Mouse (Mus musculus) cerebellum, adult 11 months (tissue): ENCODE data around the gene Pkd1l1.

Source experiments
- DNase-seq: peaks from one replicate; pipeline ENCODE4 v3.0.0; 2022

Gene Pkd1l1

DNA sequence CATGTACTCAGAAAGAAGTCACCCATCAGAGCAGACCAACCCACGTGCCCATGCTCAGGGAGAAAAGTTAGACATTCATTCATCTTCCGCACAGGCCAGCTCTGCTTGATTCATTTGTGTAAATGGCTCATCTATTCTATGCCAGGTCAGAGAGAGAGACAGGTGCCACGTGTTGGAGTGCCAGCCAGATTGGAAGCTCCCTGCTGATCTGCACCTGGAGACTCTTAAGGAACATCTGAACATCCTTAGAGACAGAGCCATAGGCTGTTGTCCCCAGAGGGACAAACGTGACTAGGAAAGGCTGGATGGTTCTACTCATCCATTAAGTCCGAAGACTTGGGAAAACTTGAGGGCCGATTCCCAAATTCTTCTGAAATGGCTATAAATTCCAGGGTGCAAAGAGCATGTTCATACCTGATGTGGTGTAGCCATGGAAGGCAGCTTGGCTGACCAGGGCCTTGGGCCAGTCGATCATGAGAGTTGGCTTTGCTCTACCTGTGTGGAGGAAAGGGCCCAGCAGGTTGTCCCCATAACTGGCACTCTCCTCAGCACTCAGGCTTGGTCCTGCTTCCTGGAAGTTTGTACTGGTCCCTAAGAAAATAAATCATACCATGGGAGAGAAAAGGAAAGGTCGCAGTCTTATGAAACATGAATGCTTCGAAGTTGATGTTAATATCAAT lies 36.5 kb downstream of the Pkd1l1 start:
- DNase-seq, result peak; percentile 26

DNA sequence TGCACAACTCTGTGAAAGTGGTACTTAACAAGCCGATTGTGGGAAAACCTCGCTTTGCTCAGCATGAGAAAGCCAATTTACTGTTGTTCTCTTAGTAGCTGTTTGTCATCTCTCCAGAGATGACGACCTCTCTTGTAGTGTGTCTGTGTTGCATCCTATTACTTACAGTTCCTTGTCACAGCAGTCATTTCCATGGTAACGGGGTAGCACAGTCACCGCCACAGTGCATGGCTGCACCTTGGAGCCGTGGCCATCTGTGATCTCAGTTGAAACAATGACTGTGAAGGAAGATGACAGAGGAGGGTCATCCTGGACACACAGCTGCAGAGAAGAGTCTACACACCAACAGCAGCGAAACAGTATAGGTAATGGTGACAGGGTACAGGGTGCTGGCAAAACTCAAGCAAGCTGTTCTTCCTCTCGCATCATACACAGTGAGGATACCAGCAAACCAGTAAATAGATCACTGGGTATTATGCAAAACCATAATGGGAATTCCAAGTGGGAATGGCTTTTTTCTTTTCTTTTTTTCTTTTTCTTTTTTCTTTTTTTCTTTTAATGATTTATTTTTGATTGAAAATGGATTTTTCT lies 56.9 kb downstream of the Pkd1l1 start:
- DNase-seq, result no peak

DNA sequence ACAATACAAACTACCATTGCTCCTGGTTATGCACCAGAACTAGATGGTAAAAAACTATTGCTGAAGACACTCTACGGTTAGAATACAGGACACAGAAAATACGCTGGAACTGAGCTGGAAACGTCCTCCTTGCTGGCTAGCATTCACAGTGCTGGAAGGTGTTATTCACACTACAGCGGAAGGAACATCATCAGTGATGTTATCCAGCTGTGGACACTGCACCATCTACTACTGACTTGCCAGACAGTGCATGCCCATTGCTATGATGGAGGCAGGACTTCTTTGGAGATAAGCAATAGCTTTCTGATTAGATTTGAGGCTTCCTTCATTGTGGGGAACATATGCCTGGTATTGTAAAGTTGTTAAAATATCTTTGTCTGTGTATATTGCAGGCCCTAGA lies 90.3 kb downstream of the Pkd1l1 start:
- DNase-seq, result no peak

DNA sequence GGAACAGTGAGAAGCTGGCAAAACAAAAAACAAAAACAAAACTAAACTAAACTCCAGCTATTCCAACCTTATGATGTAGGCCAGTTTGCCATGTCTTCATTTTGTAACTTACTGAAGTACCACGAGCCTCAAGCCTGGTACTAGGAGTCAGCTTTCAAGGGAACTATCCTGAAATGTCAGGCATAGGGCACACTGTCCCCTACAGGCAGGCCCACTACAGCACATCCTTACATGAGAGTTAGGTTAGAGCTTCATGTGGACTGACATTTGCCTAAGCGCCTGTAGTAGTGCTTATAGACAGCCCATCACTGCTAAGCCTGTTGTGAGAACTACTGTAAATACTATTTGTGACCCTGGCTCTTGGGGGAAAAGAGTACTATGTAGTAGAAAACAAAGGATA lies 91.5 kb downstream of the Pkd1l1 start:
- no peak for DNase-seq

DNA sequence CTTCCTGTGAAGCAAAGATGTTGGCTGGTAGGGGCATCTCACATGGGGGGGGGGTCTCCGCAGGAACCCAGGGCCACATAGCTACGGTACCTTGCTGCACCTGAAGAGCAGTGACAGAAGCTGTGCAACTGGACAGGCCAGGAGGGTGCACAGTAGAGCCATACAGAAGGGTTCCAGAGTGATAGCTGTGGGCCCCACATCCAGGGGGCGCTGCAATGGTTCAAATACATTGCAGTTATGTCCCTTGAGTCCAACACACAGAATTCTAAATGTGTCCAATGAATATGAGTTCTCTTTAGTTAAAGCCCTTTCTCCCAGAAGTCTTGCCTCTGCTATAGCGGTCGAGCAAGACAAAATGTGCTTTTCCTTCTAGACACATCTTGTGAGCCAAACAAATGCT lies 103.0 kb downstream of the Pkd1l1 start:
- DNase-seq, result no peak

DNA sequence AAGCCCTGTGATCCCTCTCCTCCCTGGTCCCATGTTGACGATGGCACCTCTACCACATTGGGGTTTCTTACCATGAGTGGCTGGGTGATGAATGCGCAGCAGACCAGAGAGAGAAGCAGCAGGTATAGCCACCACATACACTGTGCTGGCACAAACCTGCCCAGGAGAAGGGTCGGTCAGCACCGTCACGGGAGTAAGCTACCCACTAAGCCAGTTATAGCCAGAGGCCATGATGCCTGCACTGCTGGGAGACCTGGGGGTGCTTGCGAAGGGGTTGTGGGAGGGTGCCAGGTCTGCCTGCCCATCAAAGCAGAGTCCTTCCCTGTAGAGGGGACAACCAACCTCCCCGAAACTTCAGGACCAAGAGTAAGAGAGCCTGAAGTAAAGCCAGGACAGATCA lies 107.0 kb downstream of the Pkd1l1 start:
- DNase-seq, result no peak

DNA sequence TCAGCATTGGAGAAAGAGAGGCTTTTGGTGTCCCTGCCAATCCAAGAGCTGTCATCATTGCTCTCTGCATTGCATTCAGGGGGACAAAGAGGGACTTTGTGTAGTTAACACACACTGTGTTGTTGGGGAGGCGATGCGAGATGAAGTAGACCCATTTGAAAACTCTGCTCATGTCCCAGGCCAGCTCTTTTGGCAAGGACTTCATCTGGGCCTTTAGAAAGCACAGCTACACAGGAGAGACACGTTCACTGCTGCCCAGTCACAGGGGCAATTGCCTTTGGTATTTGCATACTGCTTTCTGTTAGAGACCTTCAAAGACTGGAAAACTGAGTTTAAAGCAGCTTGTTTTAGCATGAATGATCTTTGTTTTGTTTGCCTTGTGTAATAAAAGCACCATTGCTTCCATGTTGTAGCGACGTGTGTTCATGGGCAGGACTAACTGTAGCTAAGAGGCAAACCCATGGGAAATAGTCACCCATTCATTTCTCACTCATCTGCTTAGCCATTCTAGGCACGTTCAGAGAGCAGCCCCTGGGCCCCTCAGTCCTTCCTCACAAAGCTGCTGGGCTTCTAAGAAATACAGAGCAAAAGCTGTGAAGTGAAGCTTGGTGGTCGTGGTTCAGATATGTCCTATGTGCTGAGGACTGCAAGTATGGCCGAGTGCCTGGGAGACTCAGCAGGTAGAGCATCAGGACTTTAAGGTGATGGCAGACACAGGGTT lies 109.0 kb downstream of the Pkd1l1 start:
- no peak for DNase-seq

DNA sequence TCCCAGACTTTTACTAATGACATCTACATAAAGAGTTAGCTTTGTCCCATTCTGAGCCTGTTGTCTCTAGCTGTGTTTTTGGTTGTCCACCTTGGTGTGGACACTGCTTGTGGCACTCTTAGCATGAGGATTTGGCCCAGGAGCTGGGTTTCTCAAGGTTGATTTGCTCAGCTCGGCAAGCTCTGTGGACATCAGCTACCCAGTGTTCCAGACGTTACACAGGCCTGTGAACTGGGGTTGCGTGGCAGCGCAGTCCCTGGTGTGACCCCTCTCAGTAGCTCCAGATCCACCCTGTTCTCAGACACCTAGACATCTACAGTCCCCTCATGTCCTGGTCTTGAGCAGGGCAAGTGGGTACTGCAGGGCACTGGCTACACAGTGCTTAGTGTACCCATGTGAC lies 110.6 kb downstream of the Pkd1l1 start:
- no peak for DNase-seq

DNA sequence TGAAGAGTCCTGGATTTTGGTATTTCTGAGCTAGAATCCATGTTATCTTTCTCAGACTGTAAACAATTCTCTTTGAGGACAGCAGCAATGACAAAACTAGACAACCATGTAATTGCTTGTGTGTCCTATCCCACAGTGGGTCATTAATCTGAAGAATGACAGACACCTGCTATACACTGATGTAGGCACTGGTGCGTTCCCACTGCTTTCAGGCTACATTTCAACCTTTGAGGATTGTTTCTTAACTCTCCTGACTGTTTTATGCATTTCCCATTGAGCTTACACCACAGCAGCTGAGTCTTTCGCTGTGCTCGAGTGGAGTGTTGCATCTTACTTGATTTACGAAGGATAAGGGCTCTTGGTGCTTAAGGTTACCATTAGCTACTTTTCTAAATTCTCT lies 111.1 kb downstream of the Pkd1l1 start:
- DNase-seq, result no peak

DNA sequence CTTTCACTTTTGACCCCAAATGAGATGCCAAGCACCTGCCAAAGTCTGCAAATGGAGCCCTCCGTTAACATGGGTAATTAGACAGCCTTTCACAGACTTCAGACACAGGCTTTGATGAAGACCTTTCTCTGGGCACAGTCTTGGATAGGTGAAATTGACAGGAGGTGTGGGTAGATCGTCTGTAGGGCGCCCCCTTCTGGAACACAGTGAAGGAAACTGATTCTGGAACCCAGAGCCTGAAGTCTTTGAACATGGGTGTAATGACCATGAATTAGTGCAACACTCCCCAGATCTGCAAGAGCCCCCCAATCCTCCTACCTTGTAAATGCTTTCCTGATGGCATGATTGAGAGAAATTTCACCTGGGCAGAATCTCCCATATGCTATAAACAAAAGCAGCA lies 112.2 kb downstream of the Pkd1l1 start:
- DNase-seq, result no peak

DNA sequence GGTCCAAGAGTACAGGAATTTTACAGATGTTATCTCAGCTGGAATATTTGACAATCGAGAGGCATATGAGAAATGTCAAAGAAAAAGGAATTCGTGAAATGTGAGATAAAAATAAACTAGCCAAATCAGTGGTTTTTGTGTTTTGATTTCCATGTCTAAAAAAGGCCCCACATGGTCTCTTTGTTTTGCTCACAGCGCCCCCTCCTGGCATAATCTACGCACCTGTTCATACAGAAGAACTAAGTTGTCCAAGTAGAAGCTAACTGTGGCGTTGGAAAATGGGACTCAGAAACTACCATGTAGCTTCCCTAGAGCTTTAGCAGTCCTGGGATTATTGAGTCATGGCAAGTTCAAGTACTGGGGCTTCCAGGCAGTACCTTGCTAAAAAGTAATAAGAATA lies 113.2 kb downstream of the Pkd1l1 start:
- no peak for DNase-seq

DNA sequence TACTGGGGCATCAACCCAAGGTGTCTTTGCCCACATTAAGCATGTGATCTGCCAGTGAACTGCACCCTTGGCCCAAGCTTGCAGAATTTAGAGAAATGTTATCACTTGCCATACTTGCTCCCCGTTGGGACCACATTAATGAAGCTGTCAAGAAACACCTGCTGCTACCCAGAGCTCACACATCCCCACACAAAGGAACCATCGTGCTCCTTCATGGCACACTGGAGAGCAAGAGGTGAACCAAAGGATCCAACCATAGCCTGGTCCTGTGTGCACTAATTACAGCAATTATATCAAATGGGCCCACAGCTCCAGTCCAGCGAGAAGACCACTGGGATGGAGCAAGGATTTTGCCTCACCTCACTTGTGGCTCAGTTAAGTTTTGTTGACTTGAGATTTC lies 114.0 kb downstream of the Pkd1l1 start:
- no peak for DNase-seq

DNA sequence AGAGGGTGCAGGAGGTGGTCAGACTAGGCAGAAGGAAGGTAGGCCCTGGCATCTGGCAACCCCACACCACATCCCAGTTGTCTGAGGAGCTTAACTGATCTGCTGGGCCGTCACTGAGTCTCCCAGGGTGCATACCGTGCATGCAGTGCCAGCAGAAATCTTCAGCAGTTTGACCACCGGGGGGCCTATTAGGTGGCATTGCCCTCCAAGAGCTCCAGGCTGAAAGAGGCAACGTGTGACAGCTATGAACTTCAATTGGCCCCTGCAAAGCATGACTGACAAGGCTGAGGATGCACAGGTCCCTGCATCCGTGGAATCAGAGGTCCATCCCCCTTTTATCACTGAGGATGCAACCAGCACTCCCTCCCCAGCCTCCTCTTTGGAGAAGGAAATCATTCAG lies 116.9 kb downstream of the Pkd1l1 start:
- no peak for DNase-seq

DNA sequence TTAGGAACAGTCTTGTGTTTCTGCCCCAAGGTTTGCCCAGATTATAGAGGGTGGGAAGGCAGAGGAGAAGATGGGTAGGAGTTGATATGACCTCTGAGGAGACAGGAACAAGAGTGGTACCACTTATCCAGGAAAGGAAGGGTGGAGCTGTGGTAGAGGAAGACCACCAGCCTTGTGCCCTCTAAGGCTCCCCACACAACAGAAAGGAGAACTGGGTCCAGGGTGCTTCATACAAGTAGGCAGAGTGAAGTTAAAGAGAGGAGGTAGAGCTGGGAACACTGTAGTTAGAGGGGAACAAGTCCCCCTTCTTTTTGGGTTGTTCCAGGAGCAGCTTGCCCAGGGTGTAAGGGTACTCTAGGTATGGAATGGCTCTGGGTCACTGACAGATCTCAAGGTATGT lies 125.0 kb downstream of the Pkd1l1 start:
- no peak for DNase-seq

DNA sequence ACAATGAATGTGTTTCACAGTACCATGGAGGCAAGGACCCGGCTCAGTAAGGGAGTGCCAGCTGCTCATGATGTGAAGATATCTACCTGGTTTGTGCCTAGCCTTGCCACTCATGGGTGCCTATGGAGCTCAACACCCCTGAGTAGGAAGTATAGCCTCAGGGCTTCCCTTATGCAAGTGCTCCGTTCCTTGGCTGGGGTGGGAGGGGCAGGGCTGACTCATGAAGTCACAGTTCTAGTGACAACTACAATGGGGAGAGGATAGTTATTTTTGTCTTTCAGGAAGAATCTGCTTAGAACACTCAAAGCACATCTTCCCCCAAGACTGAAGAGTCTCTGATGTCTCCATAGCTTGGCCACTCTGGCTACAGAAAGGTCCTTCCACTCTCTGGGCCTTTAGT lies 125.4 kb downstream of the Pkd1l1 start:
- DNase-seq, result no peak

DNA sequence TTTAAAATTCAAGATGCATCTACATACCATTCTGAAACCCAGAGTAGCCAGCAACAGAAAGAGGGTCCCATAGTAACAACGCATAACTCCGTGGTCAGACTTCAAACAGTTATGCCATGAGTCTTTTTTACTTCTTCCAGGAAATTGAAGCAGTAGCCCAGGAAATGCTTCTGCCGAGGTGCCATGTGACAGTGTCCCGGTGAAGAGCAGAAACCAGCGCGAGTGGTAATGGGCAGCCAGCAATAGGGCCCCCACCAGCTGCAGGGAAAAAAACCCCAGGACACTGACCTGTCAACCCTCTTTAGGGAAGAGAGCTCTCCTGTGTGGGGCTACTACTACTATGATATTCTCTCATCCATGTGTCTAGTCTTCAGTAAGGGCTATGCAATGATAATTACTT lies 136.9 kb downstream of the Pkd1l1 start:
- no peak for DNase-seq

DNA sequence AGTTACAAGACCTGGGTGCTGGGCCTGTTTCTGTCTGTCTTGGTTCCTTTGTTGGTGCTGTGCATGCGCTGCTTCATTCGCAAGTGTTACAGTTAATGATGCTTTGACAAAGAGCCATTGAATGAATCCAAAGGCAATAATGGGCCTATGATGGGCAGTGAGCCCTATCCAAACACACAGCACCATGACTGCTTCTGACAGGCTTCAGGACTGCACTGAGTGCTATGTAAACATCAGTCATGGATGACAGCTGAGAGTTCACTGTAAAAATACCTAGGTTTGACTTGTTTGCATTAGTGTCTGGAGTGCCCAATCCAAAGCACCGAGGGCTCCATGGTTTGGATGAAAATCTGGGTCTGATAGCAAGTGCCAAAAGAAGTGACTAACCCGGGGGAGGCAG lies 138.9 kb downstream of the Pkd1l1 start:
- no peak for DNase-seq

DNA sequence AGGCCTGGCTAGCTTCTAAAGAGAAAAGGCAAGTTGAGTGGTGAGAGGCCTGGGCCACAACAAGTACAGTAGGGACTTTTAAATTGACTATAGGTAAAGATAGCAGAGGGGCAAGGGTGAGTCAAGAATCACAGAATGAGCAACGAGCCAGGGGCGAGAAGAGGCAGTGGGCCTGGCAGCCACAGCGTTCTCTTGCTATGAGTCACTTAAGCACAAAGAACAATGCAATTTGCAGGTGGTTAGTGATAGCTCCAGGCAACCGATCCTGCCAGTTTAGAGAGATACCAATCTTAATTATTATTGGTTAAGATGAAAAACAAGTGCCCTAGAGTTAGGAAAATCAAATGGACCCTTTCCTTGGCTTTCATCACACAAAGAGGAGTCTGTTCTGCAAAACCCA lies 142.5 kb downstream of the Pkd1l1 start:
- no peak for DNase-seq

DNA sequence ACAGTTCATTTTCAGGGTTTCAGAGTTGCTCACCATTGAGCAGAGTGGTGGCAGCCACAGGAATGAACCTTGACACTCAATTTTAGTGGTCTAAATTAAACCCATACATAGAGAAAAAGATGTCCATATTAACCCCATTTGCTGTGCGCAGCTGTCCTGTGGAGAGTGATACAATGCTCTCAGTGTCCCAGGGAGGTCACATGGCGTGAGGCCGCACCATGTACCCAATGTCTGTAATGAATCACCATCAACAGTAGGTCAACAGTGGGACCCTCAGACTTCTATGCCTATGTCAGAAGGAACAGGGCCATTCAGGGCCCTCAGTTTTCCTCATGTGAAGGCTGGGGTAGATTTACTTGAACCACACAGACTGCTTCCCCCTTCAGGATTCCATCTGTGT lies 143.5 kb downstream of the Pkd1l1 start:
- DNase-seq, result no peak

DNA sequence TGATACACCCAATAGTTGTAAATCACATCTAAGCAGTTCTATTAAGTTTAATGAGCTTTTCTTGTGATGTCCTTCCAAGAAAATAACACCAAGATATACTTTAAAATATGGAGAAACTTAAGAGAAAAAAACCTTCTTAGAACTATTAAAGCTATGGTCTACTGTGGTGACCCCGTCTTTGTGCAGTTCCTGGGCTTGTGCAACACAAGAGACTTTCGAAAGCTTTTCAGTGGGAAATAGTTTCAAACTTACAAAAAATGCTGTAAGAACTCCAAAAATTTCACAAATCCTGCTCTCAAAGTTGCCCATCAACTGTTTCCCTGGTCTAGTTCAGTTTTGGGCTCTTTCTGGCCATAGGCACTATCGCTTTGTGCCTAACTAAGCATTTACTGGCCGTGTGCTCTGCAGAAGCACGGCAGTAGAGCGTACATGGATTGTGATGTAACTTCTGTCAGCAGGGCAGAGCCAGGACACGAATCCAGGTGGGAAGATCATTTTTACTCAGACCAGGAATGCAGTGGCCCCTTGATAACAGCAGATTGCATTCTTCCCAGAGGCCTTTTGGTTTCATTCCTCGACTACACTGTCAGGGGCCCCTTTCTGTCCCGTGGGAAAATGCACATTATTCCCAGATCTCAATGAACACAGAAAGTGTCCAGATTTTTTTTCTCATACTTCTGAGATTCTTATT lies 144.1 kb downstream of the Pkd1l1 start:
- DNase-seq, result no peak

DNA sequence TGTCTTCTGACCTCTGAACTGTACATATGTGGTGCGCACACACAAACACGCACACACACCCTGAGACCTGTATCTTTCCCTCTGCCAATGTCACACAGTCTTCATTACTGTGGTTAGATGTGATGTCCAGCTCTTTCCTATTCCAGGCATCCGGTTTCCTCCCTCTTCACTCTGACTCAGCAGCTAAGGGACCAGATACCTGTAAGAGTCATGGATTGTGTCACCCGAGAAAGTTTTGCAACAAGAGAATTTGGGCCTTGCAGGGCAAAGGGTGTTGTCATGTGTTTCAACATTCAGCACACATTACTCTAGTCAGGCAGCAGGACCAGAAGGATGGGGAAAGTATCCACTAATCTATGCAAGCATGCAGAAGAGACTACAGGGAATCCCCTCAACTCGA lies 146.5 kb downstream of the Pkd1l1 start:
- DNase-seq, result no peak

DNA sequence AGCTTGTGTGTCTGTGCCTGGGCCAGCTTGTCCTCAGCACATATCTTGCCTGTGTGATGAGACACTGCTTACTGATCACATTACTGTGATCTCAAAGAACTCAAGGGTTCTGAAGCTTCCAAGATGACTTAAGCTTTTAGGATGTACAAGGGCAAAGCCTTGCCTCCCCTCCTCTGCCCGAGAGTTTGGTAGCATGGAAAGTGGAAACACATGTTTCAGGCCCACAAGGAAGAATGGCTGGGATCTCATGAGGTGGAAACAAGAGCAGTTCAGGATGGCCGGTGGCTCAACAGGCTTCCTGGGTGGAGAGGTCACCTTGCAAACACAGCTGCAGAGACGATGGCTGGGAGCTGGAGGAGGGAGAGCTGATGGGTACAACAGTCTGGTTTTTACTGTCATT lies 147.0 kb downstream of the Pkd1l1 start:
- DNase-seq, result no peak

DNA sequence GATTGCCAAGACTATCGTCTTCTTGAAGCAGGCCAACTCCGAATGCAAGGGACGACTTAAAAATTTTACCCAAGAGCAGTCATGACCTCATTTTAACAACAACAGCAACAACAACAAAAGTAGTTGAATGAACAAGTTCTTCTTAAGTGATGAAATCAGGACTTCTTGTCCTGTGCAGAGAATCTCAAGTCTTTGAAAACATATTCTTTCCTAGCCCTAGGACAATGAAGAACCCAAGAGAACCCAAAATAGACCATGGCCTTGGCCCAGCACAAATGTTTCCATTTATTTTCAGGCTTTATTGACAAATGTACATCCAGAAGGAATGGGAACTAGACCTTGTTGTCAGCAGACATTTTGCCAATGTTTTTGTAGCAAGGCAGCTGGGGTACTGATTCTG lies 147.7 kb downstream of the Pkd1l1 start:
- DNase-seq, result no peak

DNA sequence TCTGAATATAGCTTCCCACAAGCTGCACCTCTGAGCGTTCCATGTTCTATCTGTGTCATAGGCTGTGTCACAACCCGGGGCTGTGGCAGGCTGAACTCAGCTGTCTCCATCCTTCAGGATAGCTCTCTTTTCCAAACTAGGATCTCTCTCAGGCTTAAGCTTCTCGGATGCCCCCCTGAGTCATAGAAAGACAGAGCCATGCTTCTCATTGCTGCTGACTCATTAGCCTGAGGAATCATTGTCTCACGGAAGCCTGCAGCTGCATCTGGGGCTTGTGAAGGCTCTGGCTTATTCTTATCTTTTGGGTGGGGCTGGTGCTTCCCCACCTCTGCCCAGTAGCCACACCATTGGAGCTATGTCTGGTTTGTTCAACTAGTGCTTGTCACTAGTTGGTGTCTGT lies 151.7 kb downstream of the Pkd1l1 start:
- no peak for DNase-seq
